Mouse (Mus musculus): ENCODE results near the gene Ntrk3. TPM values are rescaled to one million over a fixed set of nuclear protein-coding genes. Genes with fewer than 3 reads are reported as not detected.

Gene Ntrk3
- polyA plus RNA-seq, 2 experiments, result 5.3 to 15.0 TPM

- 8% methylated on average over 1 of the region's 1 CpGs for WGBS
- ATAC-seq (ENCODE audit: low FRiP score, low read depth) (no peak), DNase-seq (ENCODE audit: low spot score) (no peak)
- H3K9me3 ChIP-seq (ENCODE audit: control insufficient read depth, low read length), result no peaks in the 10 kb centered on the region
- no peak overlapping the region for H3K27ac ChIP-seq (replicated peaks; ENCODE audit: low read depth, low read length)
- no peak overlapping the region for H3K9ac ChIP-seq (ENCODE audit: low read depth, low read length, severe bottlenecking)
- H3K4me1 ChIP-seq (ENCODE audit: control insufficient read depth, insufficient read depth, low read length), result no peaks in the 10 kb centered on the region
- H3K27me3 ChIP-seq (ENCODE audit: control insufficient read depth, insufficient read depth, low read length), result no peaks in the 10 kb centered on the region
- no peak overlapping the region for H3K4me3 ChIP-seq (replicated peaks; ENCODE audit: low read length)
- no peak for TF ChIP-seq POLR2A (IDR thresholded peaks at IDR 0.05; ENCODE audit: borderline replicate concordance, extremely low read depth, insufficient read depth, insufficient read length)
- H3K4me2 ChIP-seq (replicated peaks; ENCODE audit: low read depth, low read length, severe bottlenecking), result no peak overlapping the region
- no peaks in the 10 kb centered on the region for H3K36me3 ChIP-seq (ENCODE audit: control insufficient read depth, insufficient read depth, low read length)
Measured at GRCm38 (mm10) chr7:78183396-78183795, 554.4 kb downstream of the Ntrk3 start.

- Histone ChIP-seq H3K4me3 (replicated peaks; ENCODE audit: low read length) (no peak overlapping the region), H3K4me2 (replicated peaks; ENCODE audit: low read depth, low read length, severe bottlenecking) (no peak overlapping the region), H3K27ac (replicated peaks; ENCODE audit: low read depth, low read length) (no peak overlapping the region), H3K9ac (ENCODE audit: low read depth, low read length, severe bottlenecking) (no peak overlapping the region), H3K9me3 (ENCODE audit: control insufficient read depth, low read length) (no peaks in the 10 kb centered on the region), H3K27me3 (ENCODE audit: control insufficient read depth, insufficient read depth, low read length) (no peaks in the 10 kb centered on the region), H3K36me3 (ENCODE audit: control insufficient read depth, insufficient read depth, low read length) (no peaks in the 10 kb centered on the region), H3K4me1 (ENCODE audit: control insufficient read depth, insufficient read depth, low read length) (no peaks in the 10 kb centered on the region)
- ATAC-seq (ENCODE audit: low FRiP score, low read depth) (no peak), DNase-seq (ENCODE audit: low spot score) (peak; percentile 39)
- 72% methylated on average over 4 of the region's 4 CpGs for WGBS
- no peak for TF ChIP-seq POLR2A (IDR thresholded peaks at IDR 0.05; ENCODE audit: borderline replicate concordance, extremely low read depth, insufficient read depth, insufficient read length)
Measured at GRCm38 (mm10) chr7:78179996-78180665, 557.7 kb downstream of the Ntrk3 start.

GRCm38 (mm10) chr7:78172267-78172955, 565.4 kb downstream of the Ntrk3 start:
- TF ChIP-seq POLR2A (IDR thresholded peaks at IDR 0.05; ENCODE audit: borderline replicate concordance, extremely low read depth, insufficient read depth, insufficient read length), result no peak
- DNase-seq (ENCODE audit: low spot score) (peak; percentile 20), ATAC-seq (ENCODE audit: low FRiP score, low read depth) (peak; percentile 44; the same call in 1 of the 2 replicates)
- no peak overlapping the region for H3K4me3 ChIP-seq (replicated peaks; ENCODE audit: low read length)
- 50% methylated on average over 5 of the region's 5 CpGs for WGBS
- no peaks in the 10 kb centered on the region for H3K36me3 ChIP-seq (ENCODE audit: control insufficient read depth, insufficient read depth, low read length)
- H3K9ac ChIP-seq (ENCODE audit: low read depth, low read length, severe bottlenecking), result no peak overlapping the region
- H3K27ac ChIP-seq (replicated peaks; ENCODE audit: low read depth, low read length), result no peak overlapping the region
- no peaks in the 10 kb centered on the region for H3K4me1 ChIP-seq (ENCODE audit: control insufficient read depth, insufficient read depth, low read length)
- H3K4me2 ChIP-seq (replicated peaks; ENCODE audit: low read depth, low read length, severe bottlenecking), result no peak overlapping the region
- H3K9me3 ChIP-seq (ENCODE audit: control insufficient read depth, low read length), result no peaks in the 10 kb centered on the region
- H3K27me3 ChIP-seq (ENCODE audit: control insufficient read depth, insufficient read depth, low read length), result no peaks in the 10 kb centered on the region

GRCm38 (mm10) chr7:78165466-78165865, 572.3 kb downstream of the Ntrk3 start:
- 27% methylated on average over 1 of the region's 1 CpGs for WGBS

GRCm38 (mm10) chr7:78157946-78158345, 579.9 kb downstream of the Ntrk3 start:
- no peak for DNase-seq (ENCODE audit: low spot score)
- Histone ChIP-seq H3K27ac (replicated peaks; ENCODE audit: low read depth, low read length) (no peak overlapping the region), H3K9ac (ENCODE audit: low read depth, low read length, severe bottlenecking) (no peak overlapping the region), H3K4me2 (replicated peaks; ENCODE audit: low read depth, low read length, severe bottlenecking) (no peak overlapping the region), H3K27me3 (ENCODE audit: control insufficient read depth, insufficient read depth, low read length) (no peaks in the 10 kb centered on the region), H3K9me3 (ENCODE audit: control insufficient read depth, low read length) (no peaks in the 10 kb centered on the region), H3K4me1 (ENCODE audit: control insufficient read depth, insufficient read depth, low read length) (no peaks in the 10 kb centered on the region), H3K4me3 (replicated peaks; ENCODE audit: low read length) (no peak overlapping the region), H3K36me3 (ENCODE audit: control insufficient read depth, insufficient read depth, low read length) (no peaks in the 10 kb centered on the region)
- 52% methylated on average over 2 of the region's 2 CpGs for WGBS
- TF ChIP-seq POLR2A (IDR thresholded peaks at IDR 0.05; ENCODE audit: borderline replicate concordance, extremely low read depth, insufficient read depth, insufficient read length), result no peak
- ATAC-seq (ENCODE audit: low FRiP score, low read depth), result no peak

More at GRCm38 (mm10) chr7:78165466-78165865, 572.3 kb downstream of the Ntrk3 start:
- Histone ChIP-seq H3K9me3 (ENCODE audit: control insufficient read depth, low read length) (no peaks in the 10 kb centered on the region), H3K4me2 (replicated peaks; ENCODE audit: low read depth, low read length, severe bottlenecking) (no peak overlapping the region), H3K4me1 (ENCODE audit: control insufficient read depth, insufficient read depth, low read length) (no peaks in the 10 kb centered on the region), H3K36me3 (ENCODE audit: control insufficient read depth, insufficient read depth, low read length) (no peaks in the 10 kb centered on the region), H3K4me3 (replicated peaks; ENCODE audit: low read length) (no peak overlapping the region), H3K27ac (replicated peaks; ENCODE audit: low read depth, low read length) (no peak overlapping the region), H3K9ac (ENCODE audit: low read depth, low read length, severe bottlenecking) (no peak overlapping the region), H3K27me3 (ENCODE audit: control insufficient read depth, insufficient read depth, low read length) (no peaks in the 10 kb centered on the region)
- ATAC-seq (ENCODE audit: low FRiP score, low read depth) (no peak), DNase-seq (ENCODE audit: low spot score) (no peak)
- TF ChIP-seq POLR2A (IDR thresholded peaks at IDR 0.05; ENCODE audit: borderline replicate concordance, extremely low read depth, insufficient read depth, insufficient read length), result no peak
